Mouse (Mus musculus) brain, embryonic 14.5 days (tissue): ENCODE measurements at regions not wholly inside any gene's neighbourhood (a gene's known extent, or its start where the extent isn't known, plus 50 kb on each side); places are given as distances from the start of the nearest gene placed in this dataset.

ENCODE experiments used
- DNase-seq: peaks from one replicate; pipeline ENCODE4 v3.0.0-alpha.2; 2011; ENCODE audit warnings: low read depth
- CTCF ChIP-seq: fragments of 200-500 bp; IDR thresholded peaks from 2 replicates; pipeline ENCODE4 v1.5.1; 2012; ENCODE audit warnings: inconsistent platforms, mild to moderate bottlenecking, moderate library complexity, borderline replicate concordance; ENCODE audit not compliant: insufficient read depth, insufficient read length; ENCODE audit errors: extremely low read depth
- POLR2A ChIP-seq: fragments of 200-500 bp; IDR thresholded peaks from 2 replicates; pipeline ENCODE4 v1.6.1; 2012; ENCODE audit warnings: mild to moderate bottlenecking, inconsistent platforms, borderline replicate concordance; ENCODE audit not compliant: poor library complexity, insufficient read depth, insufficient read length, severe bottlenecking; ENCODE audit errors: extremely low read depth

GRCm38 (mm10) chr2:117010001-117010400 lies 111.2 kb upstream of the Spred1 start:
- DNase-seq = no peak
- TF ChIP-seq POLR2A (no peak), CTCF (no peak)

- no peak for TF ChIP-seq CTCF
- no peak for TF ChIP-seq POLR2A
- no peak for DNase-seq
These were observed 110.2 kb upstream of the Spred1 start for GRCm38 (mm10) chr2:117010942-117011341.

GRCm38 (mm10) chr2:117017921-117018651 lies 103.1 kb upstream of the Spred1 start:
- DNase-seq = peak; percentile 59

GRCm38 (mm10) chr2:117018917-117019538 lies 102.1 kb upstream of the Spred1 start:
- TF ChIP-seq CTCF (no peak), POLR2A (no peak)
- peak; percentile 65 for DNase-seq

More at GRCm38 (mm10) chr2:117017921-117018651, 103.1 kb upstream of the Spred1 start:
- TF ChIP-seq POLR2A (no peak), CTCF (no peak)

- TF ChIP-seq CTCF (no peak), POLR2A (no peak)
- DNase-seq = peak; percentile 9
These were observed 101.6 kb upstream of the Spred1 start for GRCm38 (mm10) chr2:117019552-117019951.

- TF ChIP-seq POLR2A (no peak), CTCF (no peak)
- DNase-seq = peak; percentile 52
These were observed 99.4 kb upstream of the Spred1 start for GRCm38 (mm10) chr2:117021787-117022186.

- no peak for DNase-seq
These were observed 97.7 kb upstream of the Spred1 start for GRCm38 (mm10) chr2:117023436-117023835.

GRCm38 (mm10) chr2:117027071-117027470 lies 94.1 kb upstream of the Spred1 start:
- no peak for DNase-seq
- TF ChIP-seq CTCF (no peak), POLR2A (no peak)

More at GRCm38 (mm10) chr2:117023436-117023835, 97.7 kb upstream of the Spred1 start:
- TF ChIP-seq CTCF (no peak), POLR2A (no peak)

GRCm38 (mm10) chr2:117028771-117029170 lies 92.4 kb upstream of the Spred1 start:
- DNase-seq = peak; percentile 29
- no peak for TF ChIP-seq POLR2A
- no peak for TF ChIP-seq CTCF

- TF ChIP-seq CTCF (no peak), POLR2A (no peak)
- no peak for DNase-seq
These were observed 84.8 kb upstream of the Spred1 start for GRCm38 (mm10) chr2:117036197-117036872.

- DNase-seq = peak; percentile 43
- no peak for TF ChIP-seq POLR2A
- no peak for TF ChIP-seq CTCF
These were observed 81.0 kb upstream of the Spred1 start for GRCm38 (mm10) chr2:117040211-117040610.
